Mouse (Mus musculus): ENCODE measurements at regions not wholly inside any gene's neighbourhood (a gene's known extent, or its start where the extent isn't known, plus 50 kb on each side); places are given as distances from the start of the nearest gene placed in this dataset.

GRCm38 (mm10) chr14:76625589-76626368 is 69.1 kb upstream of the Serp2 start:
- no peak for ATAC-seq

GRCm38 (mm10) chr14:76624626-76625378 is 68.1 kb upstream of the Serp2 start:
- no peak for ATAC-seq

GRCm38 (mm10) chr14:76623371-76623988 is 66.8 kb upstream of the Serp2 start:
- ATAC-seq, result no peak

GRCm38 (mm10) chr14:76622634-76623291 is 66.1 kb upstream of the Serp2 start:
- ATAC-seq, result no peak

GRCm38 (mm10) chr14:76619038-76619409 is 62.3 kb upstream of the Serp2 start:
- ATAC-seq, result no peak

GRCm38 (mm10) chr14:76618331-76619037 is 61.8 kb upstream of the Serp2 start:
- ATAC-seq, result no peak

GRCm38 (mm10) chr14:76617889-76618288 is 61.2 kb upstream of the Serp2 start:
- no peak for ATAC-seq

- no peak for ATAC-seq
Observed at GRCm38 (mm10) chr14:76617447-76617846, 60.8 kb upstream of the Serp2 start.

- no peak for ATAC-seq
Observed at GRCm38 (mm10) chr14:76616367-76616683, 59.6 kb upstream of the Serp2 start.

GRCm38 (mm10) chr14:76615603-76616366 is 59.1 kb upstream of the Serp2 start:
- no peak for ATAC-seq

GRCm38 (mm10) chr14:76615182-76615581 is 58.5 kb upstream of the Serp2 start:
- ATAC-seq, result no peak

GRCm38 (mm10) chr14:76614682-76615081 is 58.0 kb upstream of the Serp2 start:
- ATAC-seq, result no peak

GRCm38 (mm10) chr14:76613604-76614003 is 56.9 kb upstream of the Serp2 start:
- no peak for ATAC-seq

- no peak for ATAC-seq
Observed at GRCm38 (mm10) chr14:76610429-76611378, 54.0 kb upstream of the Serp2 start.
